Mouse (Mus musculus): Measurements from ENCODE around the gene Fam104a. TPM values are rescaled to one million over a fixed set of nuclear protein-coding genes. Genes with fewer than 3 reads are reported as not detected.

The Fam104a gene
- polyA plus RNA-seq, 1 experiment from 2014 or later = 50.5 TPM

- Histone ChIP-seq H3K27me3 (no peaks in the 10 kb centered on the region), H3K9me3 (no peaks in the 10 kb centered on the region), H3K4me3 (no peak overlapping the region), H3K36me3 (no peaks in the 10 kb centered on the region), H3K4me2 (replicated peaks) (no peak overlapping the region), H3K27ac (replicated peaks) (no peak overlapping the region), H3K4me1 (0 out of 2 replicates have a peak, but pooled peaks cover under 1% of the 10 kb centered on the region), H3K9ac (replicated peaks) (no peak overlapping the region)
- no peak for ATAC-seq (ENCODE audit: low FRiP score, low read depth)
- WGBS = 89% methylated on average over 2 of the region's 2 CpGs
Measured at GRCm38 (mm10) chr11:113716132-113716531, 32.2 kb upstream of the Fam104a start.

GRCm38 (mm10) chr11:113715078-113715674 lies 31.2 kb upstream of the Fam104a start:
- WGBS = 70% methylated on average over 7 of the region's 7 CpGs
- no peak overlapping the region for H3K9ac ChIP-seq (replicated peaks)
- no peaks in the 10 kb centered on the region for H3K36me3 ChIP-seq
- peaks cover 10% of the 10 kb centered on the region for H3K4me1 ChIP-seq
- H3K9me3 ChIP-seq = no peaks in the 10 kb centered on the region
- H3K4me2 ChIP-seq (replicated peaks) = no peak overlapping the region
- H3K4me3 ChIP-seq = no peak overlapping the region
- no peak for ATAC-seq (ENCODE audit: low FRiP score, low read depth)
- H3K27me3 ChIP-seq = no peaks in the 10 kb centered on the region
- no peak overlapping the region for H3K27ac ChIP-seq (replicated peaks)

GRCm38 (mm10) chr11:113711061-113711460 lies 27.1 kb upstream of the Fam104a start:
- peak overlapping the region; percentile 76 for H3K27ac ChIP-seq (replicated peaks)
- 0 out of 2 replicates have a peak overlapping the region, but pooled peaks have one; percentile 31 for H3K4me2 ChIP-seq (replicated peaks)
- no peaks in the 10 kb centered on the region for H3K9me3 ChIP-seq
- peaks cover 23% of the 10 kb centered on the region for H3K4me1 ChIP-seq
- no peak for ATAC-seq (ENCODE audit: low FRiP score, low read depth)
- 37% methylated on average over 1 of the region's 1 CpGs for WGBS
- no peak overlapping the region for H3K4me3 ChIP-seq
- peaks cover 22% of the 10 kb centered on the region for H3K27me3 ChIP-seq
- peaks cover 9% of the 10 kb centered on the region; the same call in 1 of the 2 replicates for H3K36me3 ChIP-seq
- H3K9ac ChIP-seq (replicated peaks) = no peak overlapping the region; the same call in 1 of the 2 replicates

- Histone ChIP-seq H3K36me3 (peaks cover 9% of the 10 kb centered on the region; the same call in 1 of the 2 replicates), H3K9me3 (no peaks in the 10 kb centered on the region), H3K9ac (replicated peaks) (peak overlapping the region; percentile 40), H3K27me3 (peaks cover 22% of the 10 kb centered on the region), H3K4me1 (peaks cover 23% of the 10 kb centered on the region), H3K27ac (replicated peaks) (peak overlapping the region; percentile 76), H3K4me2 (replicated peaks) (peak overlapping the region; percentile 31), H3K4me3 (no peak overlapping the region)
- 0% methylated on average over 10 of the region's 10 CpGs for WGBS
- ATAC-seq (ENCODE audit: low FRiP score, low read depth) = peak; percentile 53
Measured at GRCm38 (mm10) chr11:113710257-113710777, 26.4 kb upstream of the Fam104a start.

DNA sequence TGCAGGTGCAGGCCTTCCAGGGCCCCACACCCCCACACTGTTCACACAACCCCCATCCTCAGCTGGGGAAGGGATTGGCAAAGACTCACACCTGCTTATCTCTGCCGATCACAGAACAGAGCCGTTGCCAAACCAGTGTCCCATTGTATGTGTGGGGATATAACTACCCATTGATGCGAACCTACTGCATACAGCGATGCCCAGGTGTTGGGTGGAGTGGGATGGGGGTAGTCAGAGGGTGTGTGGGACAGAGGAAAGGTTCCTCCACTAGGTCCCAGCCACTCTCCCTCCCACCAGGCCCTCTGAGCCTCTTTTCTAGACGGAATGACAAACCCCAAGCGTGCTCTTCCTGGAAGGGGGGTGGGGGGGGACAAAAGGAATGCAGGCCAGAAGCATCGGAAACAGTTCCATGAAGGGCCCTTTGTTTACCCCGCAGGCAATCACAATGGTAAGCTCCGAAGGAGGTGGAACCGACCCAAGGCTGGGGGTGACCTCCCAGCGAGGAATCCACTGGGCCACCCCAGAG lies 25.8 kb upstream of the Fam104a start, which contains the start of gene Cpsf4l:
TSS of gene Cpsf4l (minus strand) at position 287 of the 526 bp plus-strand sequence.
- WGBS = 2% methylated on average over 11 of the region's 11 CpGs
- peak; percentile 80 for ATAC-seq (ENCODE audit: low FRiP score, low read depth)
- H3K4me2 ChIP-seq (replicated peaks) = peak within 1 kb of the TSS; percentile 31
- H3K27ac ChIP-seq (replicated peaks) = peak within 1 kb of the TSS; percentile 76
- peak within 1 kb of the TSS; percentile 40 for H3K9ac ChIP-seq (replicated peaks)
- H3K36me3 ChIP-seq = peaks cover 9% of the 10 kb centered on the region; the same call in 1 of the 2 replicates
- no peaks in the 10 kb centered on the region for H3K9me3 ChIP-seq
- peaks cover 23% of the 10 kb centered on the region for H3K4me1 ChIP-seq
- no peak within 1 kb of the TSS for H3K4me3 ChIP-seq
- peaks cover 22% of the 10 kb centered on the region for H3K27me3 ChIP-seq

- no peak overlapping the region for H3K4me3 ChIP-seq
- peaks cover 23% of the 10 kb centered on the region for H3K4me1 ChIP-seq
- peak overlapping the region; percentile 76; the same call in 1 of the 2 replicates for H3K27ac ChIP-seq (replicated peaks)
- H3K9me3 ChIP-seq = no peaks in the 10 kb centered on the region
- peaks cover 9% of the 10 kb centered on the region; the same call in 1 of the 2 replicates for H3K36me3 ChIP-seq
- WGBS = 9% methylated on average over 15 of the region's 15 CpGs
- H3K9ac ChIP-seq (replicated peaks) = peak overlapping the region; percentile 7; the same call in 1 of the 2 replicates
- H3K4me2 ChIP-seq (replicated peaks) = peak overlapping the region; percentile 31; the same call in 1 of the 2 replicates
- ATAC-seq (ENCODE audit: low FRiP score, low read depth) = no peak
- H3K27me3 ChIP-seq = peaks cover 22% of the 10 kb centered on the region
Measured at GRCm38 (mm10) chr11:113709272-113709671, 25.3 kb upstream of the Fam104a start.

DNA sequence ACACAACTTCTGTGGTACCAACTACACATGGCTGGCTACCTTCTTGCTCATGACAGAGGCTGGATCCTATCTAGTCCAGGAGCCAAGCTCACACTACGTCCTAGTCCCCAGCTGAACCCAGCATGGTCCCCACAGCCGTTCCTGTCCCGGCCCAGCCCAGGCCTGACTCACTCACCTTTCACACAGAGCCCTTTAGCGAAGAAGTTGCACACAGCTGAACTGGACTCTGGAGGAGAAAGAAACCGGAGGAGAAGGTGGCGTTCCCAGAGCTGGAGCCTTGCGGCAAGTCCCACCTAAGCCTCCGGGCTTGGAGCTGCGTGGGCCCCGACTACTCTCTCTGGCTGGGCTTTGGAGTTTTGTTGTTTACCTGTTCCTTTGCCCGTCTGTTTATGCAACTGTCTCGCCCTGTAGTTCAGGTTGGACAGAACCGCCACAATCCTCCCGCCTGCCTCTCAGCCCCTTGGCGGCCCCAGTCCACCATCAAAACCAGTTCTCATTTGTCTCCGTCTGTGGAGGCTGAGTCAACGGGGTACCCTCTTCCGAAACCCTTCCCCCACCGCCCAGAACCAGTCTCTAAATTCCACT lies 24.8 kb upstream of the Fam104a start:
- Histone ChIP-seq H3K4me2 (replicated peaks) (no peak overlapping the region), H3K36me3 (peaks cover 9% of the 10 kb centered on the region; the same call in 1 of the 2 replicates), H3K4me3 (no peak overlapping the region), H3K9ac (replicated peaks) (peak overlapping the region; percentile 7; the same call in 1 of the 2 replicates), H3K9me3 (no peaks in the 10 kb centered on the region), H3K4me1 (peaks cover 23% of the 10 kb centered on the region), H3K27ac (replicated peaks) (no peak overlapping the region), H3K27me3 (peaks cover 22% of the 10 kb centered on the region)
- WGBS = 47% methylated on average over 19 of the region's 19 CpGs
- ATAC-seq (ENCODE audit: low FRiP score, low read depth) = no peak

DNA sequence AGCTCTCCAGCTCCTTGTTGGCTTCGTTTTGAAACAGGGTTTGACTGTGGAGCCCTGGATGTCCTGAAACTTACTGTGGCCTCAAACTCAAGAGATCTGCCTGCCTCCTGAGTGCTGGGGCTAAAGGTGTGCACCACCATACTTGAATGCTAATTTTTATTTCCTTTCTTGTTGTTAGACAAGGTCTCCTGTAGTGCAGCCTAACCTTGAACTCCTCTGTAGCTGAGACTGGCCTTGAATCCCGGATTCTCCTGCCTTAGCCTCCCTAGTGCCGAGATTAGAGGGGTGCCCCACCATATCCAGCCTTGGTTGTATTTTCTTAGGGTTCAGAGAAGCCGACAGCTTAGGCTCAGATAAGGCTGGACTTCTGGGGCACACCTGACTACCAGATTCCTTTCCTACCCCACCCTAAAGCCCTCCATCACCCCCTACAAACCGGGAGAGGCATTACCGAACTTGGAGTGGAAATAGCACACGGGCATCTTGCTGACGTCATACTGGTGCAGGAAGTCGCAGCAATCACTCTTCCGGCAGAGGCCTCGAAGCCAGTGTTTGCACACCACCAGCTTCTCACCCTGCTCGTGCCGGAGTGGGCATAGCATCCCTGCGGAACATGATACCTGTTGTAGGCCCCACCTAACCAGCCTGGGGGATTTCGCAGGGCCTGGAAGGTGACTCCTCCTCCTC lies 22.2 kb upstream of the Fam104a start:
- no peak overlapping the region for H3K4me2 ChIP-seq (replicated peaks)
- no peaks in the 10 kb centered on the region for H3K9me3 ChIP-seq
- no peak for ATAC-seq (ENCODE audit: low FRiP score, low read depth)
- WGBS = 89% methylated on average over 15 of the region's 15 CpGs
- peaks cover 14% of the 10 kb centered on the region; the same call in 1 of the 2 replicates for H3K36me3 ChIP-seq
- peaks cover 22% of the 10 kb centered on the region for H3K4me1 ChIP-seq
- no peak overlapping the region for H3K27ac ChIP-seq (replicated peaks)
- H3K9ac ChIP-seq (replicated peaks) = no peak overlapping the region
- H3K4me3 ChIP-seq = no peak overlapping the region
- H3K27me3 ChIP-seq = peaks cover 22% of the 10 kb centered on the region

DNA sequence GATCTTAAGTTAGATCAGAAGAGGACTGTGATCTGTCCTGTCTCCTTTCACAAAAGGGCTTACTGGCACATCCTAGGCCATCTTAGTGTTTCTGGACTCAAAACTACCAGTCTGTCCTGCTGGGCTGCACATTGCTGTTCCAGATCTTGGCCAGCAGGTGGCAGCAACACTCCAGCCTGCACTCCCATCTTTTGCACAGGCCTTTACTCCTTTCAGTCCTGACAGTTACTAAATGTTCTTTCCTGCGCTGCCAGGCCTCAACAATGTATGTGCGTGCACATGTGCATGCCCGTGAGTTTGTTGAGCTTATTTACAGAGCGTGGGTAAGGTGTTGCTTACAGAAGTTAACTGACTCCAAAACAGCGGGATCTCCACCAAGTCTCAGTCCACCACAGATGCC lies 19.8 kb upstream of the Fam104a start:
- Histone ChIP-seq H3K36me3 (peaks cover 16% of the 10 kb centered on the region; the same call in 1 of the 2 replicates), H3K9ac (replicated peaks) (no peak overlapping the region), H3K27me3 (peaks cover 12% of the 10 kb centered on the region), H3K27ac (replicated peaks) (no peak overlapping the region), H3K4me3 (no peak overlapping the region), H3K4me1 (no peaks in the 10 kb centered on the region), H3K4me2 (replicated peaks) (no peak overlapping the region), H3K9me3 (no peaks in the 10 kb centered on the region)
- 48% methylated on average over 5 of the region's 5 CpGs for WGBS
- ATAC-seq (ENCODE audit: low FRiP score, low read depth) = peak; percentile 70

GRCm38 (mm10) chr11:113699643-113700042 lies 15.7 kb upstream of the Fam104a start:
- H3K4me3 ChIP-seq = no peak overlapping the region
- H3K4me1 ChIP-seq = peaks cover 10% of the 10 kb centered on the region; the same call in 1 of the 2 replicates
- no peak overlapping the region for H3K27ac ChIP-seq (replicated peaks)
- no peak for ATAC-seq (ENCODE audit: low FRiP score, low read depth)
- no peak overlapping the region for H3K9ac ChIP-seq (replicated peaks)
- no peaks in the 10 kb centered on the region for H3K27me3 ChIP-seq
- WGBS = 88% methylated on average over 7 of the region's 7 CpGs
- peaks cover 38% of the 10 kb centered on the region for H3K36me3 ChIP-seq
- H3K4me2 ChIP-seq (replicated peaks) = no peak overlapping the region
- peaks cover 3% of the 10 kb centered on the region; the same call in 1 of the 2 replicates for H3K9me3 ChIP-seq

- Histone ChIP-seq H3K27me3 (no peaks in the 10 kb centered on the region), H3K9me3 (peaks cover 3% of the 10 kb centered on the region; the same call in 1 of the 2 replicates), H3K36me3 (peaks cover 54% of the 10 kb centered on the region), H3K4me3 (no peak overlapping the region), H3K4me2 (replicated peaks) (no peak overlapping the region), H3K27ac (replicated peaks) (no peak overlapping the region), H3K9ac (replicated peaks) (no peak overlapping the region), H3K4me1 (peaks cover 10% of the 10 kb centered on the region; the same call in 1 of the 2 replicates)
- ATAC-seq (ENCODE audit: low FRiP score, low read depth) = no peak
- WGBS = 69% methylated on average over 12 of the region's 12 CpGs
Measured at GRCm38 (mm10) chr11:113698013-113698545, 14.1 kb upstream of the Fam104a start.

Data from midbrain, embryonic 12.5 days (tissue).